Mouse (Mus musculus) embryonic facial prominence, embryonic 10.5 days (tissue): ENCODE data around the gene Nkx2-1. TPM values are rescaled to one million over a fixed set of nuclear protein-coding genes. Genes with fewer than 3 reads are reported as not detected.

ENCODE experiments used
- DNase-seq: peaks from one replicate; pipeline ENCODE4 v3.0.0-alpha.2; 2017; ENCODE audit warnings: low spot score
- H3K27ac ChIP-seq: fragments of 300-500 bp; sonication (generic); replicated peaks from 2 replicates; pipeline ENCODE4 v1.5.1; 2016; ENCODE audit warnings: mild to moderate bottlenecking
- H3K27me3 ChIP-seq: fragments of 300-500 bp; sonication (generic); replicated peaks from 2 replicates; pipeline ENCODE4 v1.6.1; 2016; ENCODE audit warnings: low read depth, mild to moderate bottlenecking; ENCODE audit not compliant: poor library complexity, severe bottlenecking
- H3K36me3 ChIP-seq: fragments of 300-500 bp; sonication (generic); replicated peaks from 2 replicates; pipeline ENCODE4 v1.6.1; 2016; ENCODE audit warnings: mild to moderate bottlenecking, moderate library complexity
- H3K4me1 ChIP-seq: fragments of 300-500 bp; sonication (generic); 2 replicates; pipeline ENCODE4 v1.6.1; 2016
- H3K4me3 ChIP-seq: fragments of 300-500 bp; sonication (generic); 2 replicates; pipeline ENCODE4 v1.5.1; 2016; ENCODE audit warnings: mild to moderate bottlenecking, moderate library complexity
- H3K9me3 ChIP-seq: fragments of 300-500 bp; sonication (generic); 2 replicates; pipeline ENCODE4 v1.6.1; 2016; ENCODE audit warnings: mild to moderate bottlenecking
- WGBS: fragments of 180-500 bp; shearing (Covaris S2); methylation state at CpG from one replicate; pipeline ENCODE4 v1.1.7; 2016; 5-methylcytosine and 5-hydroxymethylcytosine counted together
- polyA plus RNA-seq: library from polyadenylated mRNA; unstranded; fragments of >200 nt; fragmentation: Nextera tagmentation; extraction: Ambion mirVana; gene quantifications from 2 replicates; pipeline ENCODE4 v1.2.1, GENCODE M21; 2016

Gene Nkx2-1
- 4.4 and 9.0 TPM in 2 replicates for polyA plus RNA-seq

DNA sequence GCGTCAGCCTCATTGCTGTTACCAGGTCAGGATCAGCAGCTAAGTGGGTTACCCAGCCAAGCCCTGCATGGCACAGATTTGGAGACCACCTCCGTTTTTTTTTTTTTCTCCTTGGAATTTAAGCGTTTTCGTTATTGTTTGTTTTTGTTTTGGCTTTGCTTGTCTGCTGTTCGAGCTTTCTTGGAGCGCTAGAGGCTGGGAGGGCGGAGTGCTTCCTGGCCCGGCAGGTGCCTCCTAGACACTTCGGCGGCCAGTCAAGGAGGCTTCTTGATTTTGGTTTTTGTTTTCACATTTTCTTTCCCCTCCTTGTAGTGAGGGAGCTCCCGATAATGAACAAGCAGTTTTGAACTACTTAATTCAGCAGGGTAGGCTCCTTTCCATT lies at the start of gene Nkx2-1:
TSS of gene Nkx2-1 (minus strand) at position 25 of the 382 bp plus-strand sequence.
- H3K27me3 ChIP-seq, result peaks cover 100% of the 10 kb centered on the region
- peak within 1 kb of the TSS; percentile 52 for H3K4me3 ChIP-seq
- DNase-seq, result no peak
- H3K36me3 ChIP-seq, result no peaks in the 10 kb centered on the region
- H3K4me1 ChIP-seq, result peaks cover 26% of the 10 kb centered on the region
- WGBS, result under 1% methylated on average over 11 of the region's 11 CpGs
- no peaks in the 10 kb centered on the region for H3K9me3 ChIP-seq
- H3K27ac ChIP-seq, result peak within 1 kb of the TSS; percentile 65

DNA sequence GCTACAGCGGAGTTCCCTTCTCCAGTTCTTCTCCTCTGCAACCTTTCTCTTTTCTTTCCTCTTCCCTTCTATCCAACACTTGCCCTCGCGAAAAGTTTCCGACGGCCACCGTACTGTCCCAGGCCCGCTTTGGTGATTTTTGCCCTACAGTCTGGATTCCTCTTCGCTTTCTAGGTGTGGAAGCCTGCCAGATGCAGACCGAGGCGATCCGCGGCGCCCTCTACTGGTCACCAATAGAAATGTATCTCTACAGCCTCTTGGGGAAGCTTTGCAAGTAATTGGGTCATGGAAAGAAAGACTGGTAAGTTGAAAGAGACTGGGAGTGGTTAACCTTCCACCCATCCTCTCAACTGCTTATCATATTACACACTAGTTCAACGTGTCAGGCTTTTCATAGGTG lies 4.4 kb upstream of the Nkx2-1 start:
- Histone ChIP-seq H3K27ac (no peak overlapping the region), H3K27me3 (peaks cover 86% of the 10 kb centered on the region), H3K4me3 (no peak overlapping the region), H3K4me1 (peaks cover 6% of the 10 kb centered on the region), H3K36me3 (no peaks in the 10 kb centered on the region), H3K9me3 (no peaks in the 10 kb centered on the region)
- WGBS, result under 1% methylated on average over 14 of the region's 14 CpGs
- peak; percentile 85 for DNase-seq

DNA sequence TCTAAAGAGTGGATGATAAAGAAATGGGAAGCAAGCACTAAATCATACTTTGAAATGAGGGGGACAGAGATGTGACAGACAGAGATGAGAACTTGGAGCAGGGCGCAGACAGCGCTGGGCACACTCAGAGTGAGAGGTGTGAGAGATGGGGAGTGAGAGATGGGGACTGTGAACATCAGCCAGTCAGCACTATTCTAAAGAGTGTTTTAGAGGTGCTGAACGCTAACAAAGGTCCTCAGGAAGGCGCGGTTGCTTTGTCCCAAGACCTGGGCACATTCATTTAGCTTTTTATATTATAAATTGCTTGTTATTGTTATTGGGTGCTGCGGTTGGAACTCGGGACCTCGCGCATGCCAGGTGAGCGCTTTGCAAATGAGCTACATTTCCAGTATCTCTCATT lies 3.9 kb upstream of the Nkx2-1 start:
- WGBS, result 2% methylated on average over 10 of the region's 10 CpGs
- H3K27me3 ChIP-seq, result peaks cover 87% of the 10 kb centered on the region
- no peaks in the 10 kb centered on the region for H3K36me3 ChIP-seq
- H3K27ac ChIP-seq, result no peak overlapping the region
- H3K4me3 ChIP-seq, result no peak overlapping the region
- H3K4me1 ChIP-seq, result peaks cover 11% of the 10 kb centered on the region
- no peak for DNase-seq
- no peaks in the 10 kb centered on the region for H3K9me3 ChIP-seq

DNA sequence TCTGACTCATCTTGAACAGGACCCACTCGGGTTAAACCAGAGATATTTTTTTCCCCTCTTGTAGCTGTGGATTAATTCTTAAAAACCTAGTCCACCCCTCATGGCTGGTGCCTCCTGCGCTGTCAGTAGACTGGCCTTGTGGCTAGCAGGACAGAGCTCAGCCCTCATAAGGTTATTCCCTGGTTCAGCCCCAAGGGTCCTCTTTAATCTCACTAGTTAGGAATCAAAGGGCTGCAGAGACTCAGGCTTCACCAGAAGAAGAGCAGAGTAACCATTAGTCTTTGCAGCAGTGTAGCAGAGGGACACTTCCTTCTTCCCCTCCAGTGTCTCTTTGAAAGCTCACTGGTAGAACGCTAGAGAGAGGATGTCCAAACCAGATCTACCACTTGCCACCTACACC lies 1.9 kb upstream of the Nkx2-1 start:
- WGBS, result 4% methylated on average over 3 of the region's 3 CpGs
- no peak for DNase-seq

DNA sequence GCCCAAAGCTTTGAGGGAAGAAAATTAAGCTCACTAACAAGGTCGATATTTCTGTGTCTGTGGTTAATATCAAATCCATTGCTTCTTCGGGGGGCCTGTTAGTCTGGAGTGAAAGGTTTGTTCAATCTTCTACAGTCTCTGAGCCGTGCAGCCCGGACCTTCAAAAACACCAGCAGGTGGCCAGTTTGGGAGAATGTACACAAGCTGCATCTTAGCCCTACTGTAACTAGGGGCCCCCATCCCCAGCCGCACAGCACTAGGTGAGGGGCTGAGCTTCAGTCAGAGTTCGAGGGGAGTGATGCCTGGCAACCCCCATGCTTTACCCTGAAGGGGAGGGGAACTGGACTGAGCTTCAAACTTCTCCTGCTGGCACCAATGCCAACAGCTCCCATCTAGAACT lies 1.2 kb upstream of the Nkx2-1 start:
- no peaks in the 10 kb centered on the region for H3K9me3 ChIP-seq
- no peak overlapping the region for H3K27ac ChIP-seq
- H3K4me1 ChIP-seq, result peaks cover 25% of the 10 kb centered on the region
- no peaks in the 10 kb centered on the region for H3K36me3 ChIP-seq
- H3K27me3 ChIP-seq, result peaks cover 100% of the 10 kb centered on the region
- no peak for DNase-seq
- 6% methylated on average over 6 of the region's 6 CpGs for WGBS
- H3K4me3 ChIP-seq, result no peak overlapping the region

More for the DNA sequence above, 1.9 kb upstream of the Nkx2-1 start:
- H3K4me1 ChIP-seq, result peaks cover 21% of the 10 kb centered on the region
- H3K9me3 ChIP-seq, result no peaks in the 10 kb centered on the region
- H3K4me3 ChIP-seq, result no peak overlapping the region
- no peak overlapping the region for H3K27ac ChIP-seq
- peaks cover 100% of the 10 kb centered on the region for H3K27me3 ChIP-seq
- no peaks in the 10 kb centered on the region for H3K36me3 ChIP-seq

DNA sequence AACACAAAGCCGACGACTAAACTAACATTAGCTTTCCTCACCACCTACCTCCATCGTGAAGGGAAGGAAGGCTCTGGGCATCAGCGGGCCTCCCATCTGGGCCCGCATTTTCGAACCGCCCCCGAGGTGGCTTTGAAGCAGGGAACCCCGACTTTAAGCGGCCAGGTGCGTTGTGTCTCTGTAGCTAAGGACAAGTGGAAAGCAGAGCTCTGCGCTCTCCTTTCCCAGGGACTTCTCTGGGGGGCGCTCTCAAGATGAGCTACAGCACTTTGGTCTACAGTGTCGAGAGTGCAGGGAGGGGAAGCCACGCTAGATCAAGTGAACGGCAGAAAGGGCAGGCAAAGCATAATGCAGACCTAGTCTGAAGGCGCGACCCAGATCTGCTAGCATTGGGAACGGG lies 634 bp upstream of the Nkx2-1 start:
- no peaks in the 10 kb centered on the region for H3K9me3 ChIP-seq
- no peaks in the 10 kb centered on the region for H3K36me3 ChIP-seq
- peaks cover 26% of the 10 kb centered on the region for H3K4me1 ChIP-seq
- DNase-seq, result peak; percentile 52
- H3K27me3 ChIP-seq, result peaks cover 100% of the 10 kb centered on the region
- WGBS, result under 1% methylated on average over 19 of the region's 19 CpGs
- no peak overlapping the region for H3K27ac ChIP-seq
- peak overlapping the region; percentile 52; the same call in 1 of the 2 replicates for H3K4me3 ChIP-seq

DNA sequence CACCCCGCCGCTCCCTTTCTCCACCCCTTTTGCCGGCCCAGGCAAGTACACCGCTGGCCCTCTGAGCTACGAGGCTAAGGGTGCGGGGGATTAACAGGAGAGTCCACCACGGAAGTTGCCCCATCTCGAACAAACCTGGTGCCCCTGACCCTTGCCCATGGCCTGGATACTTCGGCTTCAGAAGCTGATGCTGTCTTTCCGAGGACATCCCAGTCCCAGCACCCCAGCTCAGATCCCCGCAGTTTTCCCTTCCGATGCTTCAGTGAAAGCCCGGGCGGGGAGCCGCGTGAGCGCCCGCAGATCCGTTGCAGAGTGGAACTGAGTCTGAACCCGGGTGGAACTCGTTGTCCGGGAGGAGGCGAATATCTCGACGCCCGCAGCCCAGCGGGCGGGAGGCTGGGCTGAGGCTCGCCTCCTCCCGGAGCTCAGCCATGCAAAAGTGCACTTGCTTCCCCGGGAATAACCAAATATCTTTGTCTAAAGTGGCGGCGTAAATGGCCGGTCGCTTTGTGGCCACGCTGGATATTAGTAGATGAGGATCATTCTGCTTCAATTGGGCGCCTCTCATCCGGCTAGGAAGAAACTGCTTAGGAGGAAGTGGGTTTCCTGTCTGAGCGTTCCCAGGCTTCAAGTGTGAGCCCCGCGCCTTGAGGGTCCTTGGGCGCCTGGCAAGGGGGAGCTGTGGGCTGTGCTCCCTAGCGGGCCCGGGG lies 379 bp downstream of the Nkx2-1 start:
- DNase-seq, result peak; percentile 64
- Histone ChIP-seq H3K4me3 (peak overlapping the region; percentile 52), H3K27ac (peak overlapping the region; percentile 65), H3K27me3 (peaks cover 100% of the 10 kb centered on the region), H3K36me3 (no peaks in the 10 kb centered on the region), H3K9me3 (no peaks in the 10 kb centered on the region), H3K4me1 (peaks cover 26% of the 10 kb centered on the region)
- WGBS, result under 1% methylated on average over 44 of the region's 44 CpGs

DNA sequence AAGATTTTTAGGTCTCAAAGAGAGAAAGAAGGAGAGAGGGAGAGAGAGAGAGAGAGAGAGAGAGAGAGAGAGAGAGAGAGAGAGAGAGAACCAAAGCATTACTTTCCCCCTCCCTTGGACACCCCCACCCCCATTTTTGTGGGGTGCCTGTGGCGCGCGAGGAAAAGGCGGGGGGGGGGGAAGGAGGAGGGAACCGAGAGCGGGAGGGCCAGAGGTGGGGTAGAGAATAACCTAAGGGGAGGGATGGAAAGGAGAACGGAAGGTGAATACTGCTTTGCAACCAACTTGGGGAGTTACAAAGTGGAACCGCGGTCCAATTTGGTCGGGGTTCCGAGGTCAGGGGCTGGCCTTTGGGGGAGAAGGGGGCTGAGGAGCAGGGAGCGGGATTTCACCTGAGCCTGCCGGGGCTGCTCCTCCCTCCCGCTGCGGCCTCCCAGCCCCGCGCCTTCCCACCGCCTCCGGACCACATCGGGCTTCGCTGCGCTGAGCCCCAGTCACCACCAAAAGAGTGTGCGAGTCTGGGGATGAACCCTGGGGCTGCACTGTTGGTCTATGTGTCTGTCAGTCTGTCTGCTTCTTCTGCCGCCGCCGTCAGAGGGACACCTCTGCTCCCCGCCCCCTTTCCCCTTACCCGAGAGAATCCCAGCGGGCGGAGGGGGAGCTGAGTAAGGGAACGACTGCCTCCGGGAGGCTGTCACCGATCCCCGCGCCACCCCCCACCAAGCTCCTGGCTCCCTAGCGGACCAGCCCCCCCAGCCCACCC lies 1.1 kb downstream of the Nkx2-1 start:
- peak overlapping the region; percentile 65 for H3K27ac ChIP-seq

DNA sequence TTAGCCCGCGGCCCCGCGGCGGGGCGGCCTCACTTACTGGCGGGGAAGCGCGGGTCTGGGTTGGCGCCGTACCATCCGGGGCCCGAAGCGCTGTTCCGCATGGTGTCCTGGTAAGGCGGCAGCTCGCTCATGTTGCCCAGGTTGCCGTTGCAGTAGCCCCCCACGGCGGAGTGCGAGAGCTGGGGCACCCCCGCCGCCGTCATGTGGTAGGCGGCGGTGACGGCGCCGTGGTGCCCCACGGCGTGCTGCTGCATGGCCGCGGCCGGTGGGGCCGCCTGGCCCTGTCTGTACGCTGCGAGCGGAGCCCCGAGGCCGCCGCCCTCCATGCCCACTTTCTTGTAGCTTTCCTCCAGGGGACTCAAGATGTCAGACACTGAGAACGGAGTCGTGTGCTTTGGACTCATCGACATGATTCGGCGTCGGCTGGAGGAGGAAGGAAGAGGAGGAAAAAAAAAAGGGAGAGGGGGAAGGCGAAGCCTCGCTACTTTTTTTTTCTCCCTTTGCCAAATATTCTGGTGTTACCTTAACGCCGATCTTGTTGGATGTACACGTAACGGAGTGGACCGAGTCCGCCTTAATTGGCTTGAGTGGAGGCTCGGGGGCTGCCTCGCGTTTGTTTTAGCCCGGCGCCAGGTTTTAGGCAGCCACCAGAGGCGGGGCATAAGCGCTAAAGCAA lies 1.9 kb downstream of the Nkx2-1 start:
- H3K4me1 ChIP-seq, result peaks cover 26% of the 10 kb centered on the region
- H3K27ac ChIP-seq, result peak overlapping the region; percentile 76; the same call in 1 of the 2 replicates
- no peaks in the 10 kb centered on the region for H3K36me3 ChIP-seq
- no peaks in the 10 kb centered on the region for H3K9me3 ChIP-seq
- H3K27me3 ChIP-seq, result peaks cover 100% of the 10 kb centered on the region
- under 1% methylated on average over 62 of the region's 62 CpGs for WGBS
- peak; percentile 62 for DNase-seq
- H3K4me3 ChIP-seq, result peak overlapping the region; percentile 52

More for the DNA sequence above, 1.1 kb downstream of the Nkx2-1 start:
- under 1% methylated on average over 36 of the region's 36 CpGs for WGBS
- peak overlapping the region; percentile 52 for H3K4me3 ChIP-seq
- no peaks in the 10 kb centered on the region for H3K9me3 ChIP-seq
- H3K36me3 ChIP-seq, result no peaks in the 10 kb centered on the region
- H3K4me1 ChIP-seq, result peaks cover 26% of the 10 kb centered on the region
- peak; percentile 67 for DNase-seq
- peaks cover 100% of the 10 kb centered on the region for H3K27me3 ChIP-seq

DNA sequence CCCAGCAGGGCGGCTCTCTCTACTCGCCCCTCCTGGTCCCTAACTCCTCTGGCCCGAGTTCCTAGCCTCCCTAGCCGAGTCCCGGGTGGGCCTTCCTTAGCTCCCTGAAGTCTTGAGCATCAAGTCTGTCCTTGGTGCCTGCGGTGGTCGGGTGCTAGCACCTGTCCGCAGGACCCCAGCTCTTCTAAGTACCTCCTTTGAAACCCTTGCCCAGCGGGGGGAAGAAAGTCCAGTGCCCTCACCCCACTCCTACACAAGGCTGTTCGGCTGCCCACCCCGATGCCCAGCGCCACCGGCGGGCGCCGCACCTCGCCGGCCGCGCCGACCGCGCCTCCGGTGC lies 2.4 kb downstream of the Nkx2-1 start:
- Histone ChIP-seq H3K4me3 (peak overlapping the region; percentile 52), H3K9me3 (no peaks in the 10 kb centered on the region), H3K27me3 (peaks cover 100% of the 10 kb centered on the region), H3K36me3 (no peaks in the 10 kb centered on the region), H3K4me1 (peaks cover 26% of the 10 kb centered on the region), H3K27ac (peak overlapping the region; percentile 76)
- under 1% methylated on average over 24 of the region's 24 CpGs for WGBS
- peak; percentile 63 for DNase-seq

DNA sequence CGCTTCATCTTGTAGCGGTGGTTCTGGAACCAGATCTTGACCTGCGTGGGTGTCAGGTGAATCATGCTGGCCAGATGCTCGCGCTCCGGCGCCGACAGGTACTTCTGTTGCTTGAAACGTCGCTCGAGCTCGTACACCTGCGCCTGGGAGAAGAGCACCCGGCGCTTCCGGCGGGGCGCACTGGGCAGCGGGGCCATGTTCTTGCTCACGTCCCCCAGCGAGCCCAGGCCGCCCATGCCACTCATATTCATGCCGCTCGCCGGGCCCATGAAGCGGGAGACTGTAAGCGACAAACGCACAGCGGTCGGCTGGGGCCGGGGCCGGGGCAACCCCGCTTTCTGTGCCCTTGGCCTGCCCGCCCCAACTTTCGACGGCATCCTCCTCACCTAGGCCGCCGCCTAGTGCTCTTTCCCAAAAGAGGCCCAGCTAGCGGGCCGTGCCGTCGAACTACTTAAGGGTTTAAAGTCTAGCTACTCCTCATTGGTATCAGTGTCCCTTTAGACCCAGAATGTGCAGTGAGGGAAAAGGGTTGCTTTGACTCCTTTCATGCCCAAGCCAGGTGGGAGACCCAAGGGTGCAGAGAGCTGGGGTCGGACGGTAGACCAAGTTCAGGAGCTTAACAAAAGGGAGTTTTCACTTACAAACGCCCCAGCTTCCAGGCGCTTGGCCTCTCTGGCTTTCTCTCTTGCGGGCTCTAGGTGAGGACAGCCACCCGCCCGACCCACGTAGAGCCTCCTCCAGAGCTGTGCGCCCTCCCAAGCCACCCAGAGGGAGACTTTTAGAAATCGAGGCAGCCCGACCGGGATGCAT lies 3.0 kb downstream of the Nkx2-1 start:
- peak overlapping the region; percentile 76 for H3K27ac ChIP-seq
- H3K9me3 ChIP-seq, result no peaks in the 10 kb centered on the region
- peak; percentile 59 for DNase-seq
- no peaks in the 10 kb centered on the region for H3K36me3 ChIP-seq
- WGBS, result under 1% methylated on average over 54 of the region's 54 CpGs
- H3K27me3 ChIP-seq, result peaks cover 100% of the 10 kb centered on the region
- peak overlapping the region; percentile 52 for H3K4me3 ChIP-seq
- peaks cover 26% of the 10 kb centered on the region for H3K4me1 ChIP-seq

DNA sequence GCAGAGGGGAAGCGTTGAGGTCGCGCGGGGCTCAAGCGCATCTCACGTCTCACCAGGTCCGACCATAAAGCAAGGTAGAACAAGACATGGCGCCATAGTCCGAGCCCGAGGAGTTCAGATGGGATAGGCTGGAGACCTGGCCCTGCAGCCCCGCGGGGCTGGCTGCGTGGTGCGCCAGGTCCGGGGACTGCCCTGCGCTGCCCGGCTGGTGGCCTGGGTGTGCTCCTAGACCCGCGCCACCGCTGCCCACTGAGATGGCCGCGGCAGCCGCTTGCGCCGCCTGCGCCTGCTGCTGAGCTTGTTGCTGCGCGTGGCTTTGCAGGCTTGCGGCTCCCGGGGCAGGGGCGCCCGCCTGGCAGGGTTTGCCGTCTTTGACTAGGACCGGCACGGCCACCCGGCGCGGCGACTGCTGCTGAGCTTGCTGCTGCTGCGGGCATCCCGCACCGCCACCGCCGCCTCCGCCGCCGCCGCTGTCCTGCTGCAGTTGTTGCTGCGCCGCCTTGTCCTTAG lies 3.7 kb downstream of the Nkx2-1 start:
- WGBS, result under 1% methylated on average over 50 of the region's 50 CpGs
- Histone ChIP-seq H3K4me1 (peaks cover 26% of the 10 kb centered on the region), H3K9me3 (no peaks in the 10 kb centered on the region), H3K36me3 (no peaks in the 10 kb centered on the region), H3K27me3 (peaks cover 100% of the 10 kb centered on the region), H3K27ac (peak overlapping the region; percentile 76), H3K4me3 (peak overlapping the region; percentile 52)
- peak; percentile 74 for DNase-seq
